Mouse (Mus musculus): ENCODE measurements at regions not wholly inside any gene's neighbourhood (a gene's known extent, or its start where the extent isn't known, plus 50 kb on each side); places are given as distances from the start of the nearest gene placed in this dataset.

DNA sequence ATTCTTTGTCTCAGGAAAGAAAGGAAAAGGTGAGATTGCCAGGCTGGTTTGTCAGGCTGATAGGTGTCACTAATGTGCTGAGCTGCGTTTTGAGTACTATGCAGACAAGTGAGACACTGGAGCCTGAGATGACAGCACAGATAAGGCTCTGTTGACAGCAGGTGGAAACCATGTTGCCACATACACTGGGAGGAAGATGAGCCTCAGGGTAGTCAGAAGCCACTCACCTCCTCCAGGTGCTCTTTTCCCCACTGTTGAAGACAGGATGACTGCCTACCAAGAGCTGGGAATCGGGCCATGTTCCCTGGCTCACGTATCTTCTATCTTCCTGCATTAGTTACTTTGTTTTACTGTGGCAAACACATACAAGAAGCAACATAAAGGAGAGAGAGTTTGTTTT, 418.3 kb downstream of the Tmem114 start:
- H3K27me3 ChIP-seq (ENCODE audit: control insufficient read depth, insufficient read depth, low read length): no peaks in the 10 kb centered on the region
- 55% methylated on average over 3 of the region's 3 CpGs for WGBS
- no peak for ATAC-seq (ENCODE audit: insufficient read depth, low FRiP score)
- no peak overlapping the region for H3K9ac ChIP-seq (ENCODE audit: low read length)
- H3K9me3 ChIP-seq (replicated peaks; ENCODE audit: control insufficient read depth, low read length): no peaks in the 10 kb centered on the region
- H3K4me1 ChIP-seq (ENCODE audit: control insufficient read depth, insufficient read depth, low read length): no peaks in the 10 kb centered on the region
- H3K27ac ChIP-seq (ENCODE audit: low read length): no peak overlapping the region
- H3K4me2 ChIP-seq (ENCODE audit: low read depth, low read length): no peak overlapping the region
- no peak overlapping the region for H3K4me3 ChIP-seq (replicated peaks; ENCODE audit: low read length)
- no peaks in the 10 kb centered on the region for H3K36me3 ChIP-seq (ENCODE audit: control insufficient read depth, insufficient read depth, low read length)

GRCm38 (mm10) chr16:8002339-8003089, 422.4 kb downstream of the Tmem114 start:
- Histone ChIP-seq H3K4me3 (replicated peaks; ENCODE audit: low read length) (no peak overlapping the region), H3K4me1 (ENCODE audit: control insufficient read depth, insufficient read depth, low read length) (no peaks in the 10 kb centered on the region), H3K9me3 (replicated peaks; ENCODE audit: control insufficient read depth, low read length) (no peaks in the 10 kb centered on the region), H3K9ac (ENCODE audit: low read length) (no peak overlapping the region), H3K27me3 (ENCODE audit: control insufficient read depth, insufficient read depth, low read length) (no peaks in the 10 kb centered on the region), H3K4me2 (ENCODE audit: low read depth, low read length) (no peak overlapping the region), H3K27ac (ENCODE audit: low read length) (no peak overlapping the region), H3K36me3 (ENCODE audit: control insufficient read depth, insufficient read depth, low read length) (no peaks in the 10 kb centered on the region)
- ATAC-seq (ENCODE audit: insufficient read depth, low FRiP score): no peak
- WGBS: 87% methylated on average over 7 of the region's 7 CpGs

DNA sequence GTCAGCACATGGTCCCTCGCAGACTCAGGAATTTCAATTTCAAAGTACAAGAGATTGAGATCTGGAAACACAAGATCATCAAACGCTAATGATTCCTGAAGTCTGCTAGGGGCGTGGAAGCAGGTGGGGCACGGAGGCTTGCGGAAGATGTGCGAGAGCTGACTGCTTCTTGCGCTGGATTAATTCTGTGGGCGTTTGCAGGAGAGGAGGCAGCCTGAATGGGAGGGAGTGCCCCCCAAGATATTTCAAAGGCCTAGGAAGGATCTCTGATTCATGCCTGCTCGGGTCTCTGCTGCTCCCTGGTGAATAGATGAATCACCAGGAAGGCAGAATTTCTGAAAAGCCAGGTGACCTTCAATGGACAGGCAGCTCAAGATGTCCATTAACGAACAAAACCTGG, 442.1 kb downstream of the Tmem114 start:
- no peak overlapping the region for H3K4me3 ChIP-seq (replicated peaks; ENCODE audit: low read length)
- H3K9me3 ChIP-seq (replicated peaks; ENCODE audit: control insufficient read depth, low read length): no peaks in the 10 kb centered on the region
- H3K9ac ChIP-seq (ENCODE audit: low read length): no peak overlapping the region
- no peaks in the 10 kb centered on the region for H3K4me1 ChIP-seq (ENCODE audit: control insufficient read depth, insufficient read depth, low read length)
- no peak overlapping the region for H3K27ac ChIP-seq (ENCODE audit: low read length)
- ATAC-seq (ENCODE audit: insufficient read depth, low FRiP score): no peak
- no peaks in the 10 kb centered on the region for H3K27me3 ChIP-seq (ENCODE audit: control insufficient read depth, insufficient read depth, low read length)
- H3K4me2 ChIP-seq (ENCODE audit: low read depth, low read length): no peak overlapping the region
- no peaks in the 10 kb centered on the region for H3K36me3 ChIP-seq (ENCODE audit: control insufficient read depth, insufficient read depth, low read length)
- whole genome bisulfite sequencing: 38% methylated on average over 10 of the region's 10 CpGs

DNA sequence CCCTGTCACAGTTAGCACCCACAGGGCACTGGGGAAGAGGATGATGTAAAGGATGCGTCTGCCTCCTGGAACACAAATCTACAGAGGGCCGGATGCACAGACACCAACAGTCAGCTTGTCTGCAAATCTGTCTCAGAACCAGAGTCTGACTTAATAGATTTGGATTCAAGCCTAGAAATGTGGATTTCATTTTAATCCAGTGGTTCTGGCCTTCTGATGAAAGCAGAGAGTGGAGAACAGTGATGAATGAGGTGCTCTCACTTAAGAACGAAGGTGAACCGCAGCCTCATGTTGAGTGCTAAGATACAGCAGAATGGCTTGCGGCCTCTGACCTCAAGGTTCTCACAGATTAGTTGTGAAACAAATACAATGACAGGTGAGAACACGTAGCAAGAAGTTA, 446.5 kb downstream of the Tmem114 start:
- no peak overlapping the region for H3K4me2 ChIP-seq (ENCODE audit: low read depth, low read length)
- H3K4me3 ChIP-seq (replicated peaks; ENCODE audit: low read length): no peak overlapping the region
- ATAC-seq (ENCODE audit: insufficient read depth, low FRiP score): no peak
- no peaks in the 10 kb centered on the region for H3K36me3 ChIP-seq (ENCODE audit: control insufficient read depth, insufficient read depth, low read length)
- no peak overlapping the region for H3K9ac ChIP-seq (ENCODE audit: low read length)
- no peaks in the 10 kb centered on the region for H3K9me3 ChIP-seq (replicated peaks; ENCODE audit: control insufficient read depth, low read length)
- no peaks in the 10 kb centered on the region for H3K4me1 ChIP-seq (ENCODE audit: control insufficient read depth, insufficient read depth, low read length)
- H3K27ac ChIP-seq (ENCODE audit: low read length): no peak overlapping the region
- 38% methylated on average over 6 of the region's 6 CpGs for WGBS
- H3K27me3 ChIP-seq (ENCODE audit: control insufficient read depth, insufficient read depth, low read length): no peaks in the 10 kb centered on the region

GRCm38 (mm10) chr16:7951616-7952015, 473.3 kb downstream of the Tmem114 start:
- no peak overlapping the region for H3K4me3 ChIP-seq (replicated peaks; ENCODE audit: low read length)
- H3K27me3 ChIP-seq (ENCODE audit: control insufficient read depth, insufficient read depth, low read length): no peaks in the 10 kb centered on the region
- no peaks in the 10 kb centered on the region for H3K9me3 ChIP-seq (replicated peaks; ENCODE audit: control insufficient read depth, low read length)
- H3K36me3 ChIP-seq (ENCODE audit: control insufficient read depth, insufficient read depth, low read length): no peaks in the 10 kb centered on the region
- H3K27ac ChIP-seq (ENCODE audit: low read length): no peak overlapping the region
- WGBS: 71% methylated on average over 2 of the region's 2 CpGs
- no peak overlapping the region for H3K9ac ChIP-seq (ENCODE audit: low read length)
- no peak overlapping the region for H3K4me2 ChIP-seq (ENCODE audit: low read depth, low read length)
- ATAC-seq (ENCODE audit: insufficient read depth, low FRiP score): no peak
- no peaks in the 10 kb centered on the region for H3K4me1 ChIP-seq (ENCODE audit: control insufficient read depth, insufficient read depth, low read length)

GRCm38 (mm10) chr16:7942333-7942732, 482.6 kb downstream of the Tmem114 start:
- Histone ChIP-seq H3K27me3 (ENCODE audit: control insufficient read depth, insufficient read depth, low read length) (no peaks in the 10 kb centered on the region), H3K4me2 (ENCODE audit: low read depth, low read length) (no peak overlapping the region), H3K9ac (ENCODE audit: low read length) (no peak overlapping the region), H3K4me1 (ENCODE audit: control insufficient read depth, insufficient read depth, low read length) (no peaks in the 10 kb centered on the region), H3K36me3 (ENCODE audit: control insufficient read depth, insufficient read depth, low read length) (no peaks in the 10 kb centered on the region), H3K9me3 (replicated peaks; ENCODE audit: control insufficient read depth, low read length) (no peaks in the 10 kb centered on the region), H3K4me3 (replicated peaks; ENCODE audit: low read length) (no peak overlapping the region), H3K27ac (ENCODE audit: low read length) (no peak overlapping the region)
- no peak for ATAC-seq (ENCODE audit: insufficient read depth, low FRiP score)
- 85% methylated on average over 2 of the region's 2 CpGs for WGBS

DNA sequence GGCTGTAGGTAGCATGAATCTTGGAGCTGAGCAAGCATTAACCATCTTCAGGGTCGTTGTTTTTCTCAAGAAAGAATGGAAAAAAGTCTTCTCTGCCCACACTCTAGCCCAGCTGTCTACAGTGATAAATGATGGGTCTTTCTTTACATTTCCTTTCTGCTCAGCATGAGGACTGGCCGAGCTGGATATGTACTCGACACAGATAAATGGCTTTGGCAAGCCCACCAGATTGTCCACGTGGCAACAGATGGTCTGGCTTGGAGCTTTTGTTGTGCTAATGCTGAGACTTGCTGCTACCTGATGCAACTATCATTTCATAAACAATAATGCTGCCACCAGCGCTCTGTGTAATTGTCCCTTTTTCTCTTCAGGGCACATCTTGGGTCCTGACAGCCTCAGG, 487.8 kb downstream of the Tmem114 start:
- Histone ChIP-seq H3K27me3 (ENCODE audit: control insufficient read depth, insufficient read depth, low read length) (no peaks in the 10 kb centered on the region), H3K36me3 (ENCODE audit: control insufficient read depth, insufficient read depth, low read length) (no peaks in the 10 kb centered on the region), H3K4me1 (ENCODE audit: control insufficient read depth, insufficient read depth, low read length) (no peaks in the 10 kb centered on the region), H3K9ac (ENCODE audit: low read length) (no peak overlapping the region), H3K9me3 (replicated peaks; ENCODE audit: control insufficient read depth, low read length) (no peaks in the 10 kb centered on the region), H3K27ac (ENCODE audit: low read length) (no peak overlapping the region), H3K4me3 (replicated peaks; ENCODE audit: low read length) (no peak overlapping the region), H3K4me2 (ENCODE audit: low read depth, low read length) (no peak overlapping the region)
- 24% methylated on average over 5 of the region's 5 CpGs for WGBS
- ATAC-seq (ENCODE audit: insufficient read depth, low FRiP score): no peak

- Histone ChIP-seq H3K9me3 (replicated peaks; ENCODE audit: control insufficient read depth, low read length) (no peaks in the 10 kb centered on the region), H3K9ac (ENCODE audit: low read length) (no peak overlapping the region), H3K4me1 (ENCODE audit: control insufficient read depth, insufficient read depth, low read length) (no peaks in the 10 kb centered on the region), H3K4me3 (replicated peaks; ENCODE audit: low read length) (no peak overlapping the region), H3K36me3 (ENCODE audit: control insufficient read depth, insufficient read depth, low read length) (no peaks in the 10 kb centered on the region), H3K27ac (ENCODE audit: low read length) (no peak overlapping the region), H3K27me3 (ENCODE audit: control insufficient read depth, insufficient read depth, low read length) (no peaks in the 10 kb centered on the region), H3K4me2 (ENCODE audit: low read depth, low read length) (no peak overlapping the region)
- no peak for ATAC-seq (ENCODE audit: insufficient read depth, low FRiP score)
- WGBS: 51% methylated on average over 4 of the region's 4 CpGs
These were observed 492.6 kb downstream of the Tmem114 start for GRCm38 (mm10) chr16:7932322-7932721.

DNA sequence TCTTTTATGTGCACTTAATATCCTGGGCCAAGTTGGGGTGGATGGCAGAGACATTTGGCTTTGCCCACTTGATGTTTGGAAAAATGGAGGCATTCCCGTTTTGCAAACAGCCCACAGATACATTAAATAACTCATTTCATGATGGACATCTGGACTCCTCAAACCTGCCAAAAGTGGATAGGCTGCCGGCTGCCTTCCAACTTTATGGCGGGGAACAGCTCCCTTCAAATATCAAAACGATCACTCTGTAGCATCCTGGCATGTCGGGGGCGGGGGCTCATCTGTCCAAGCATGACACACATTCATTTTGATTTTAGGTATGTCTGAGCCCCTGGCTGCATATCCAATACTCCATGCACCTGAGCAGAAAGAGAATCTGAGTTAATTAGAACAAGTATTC, 493.3 kb downstream of the Tmem114 start:
- no peak overlapping the region for H3K9ac ChIP-seq (ENCODE audit: low read length)
- no peak overlapping the region for H3K4me2 ChIP-seq (ENCODE audit: low read depth, low read length)
- H3K4me3 ChIP-seq (replicated peaks; ENCODE audit: low read length): no peak overlapping the region
- H3K36me3 ChIP-seq (ENCODE audit: control insufficient read depth, insufficient read depth, low read length): no peaks in the 10 kb centered on the region
- no peak for ATAC-seq (ENCODE audit: insufficient read depth, low FRiP score)
- H3K27me3 ChIP-seq (ENCODE audit: control insufficient read depth, insufficient read depth, low read length): no peaks in the 10 kb centered on the region
- no peak overlapping the region for H3K27ac ChIP-seq (ENCODE audit: low read length)
- no peaks in the 10 kb centered on the region for H3K4me1 ChIP-seq (ENCODE audit: control insufficient read depth, insufficient read depth, low read length)
- 79% methylated on average over 6 of the region's 6 CpGs for WGBS
- H3K9me3 ChIP-seq (replicated peaks; ENCODE audit: control insufficient read depth, low read length): no peaks in the 10 kb centered on the region

Measured in stomach, embryonic 16.5 days (tissue).